Mouse (Mus musculus) liver, embryonic 15.5 days (tissue): Measurements from ENCODE around the gene Macrod1. TPM values are rescaled to one million over a fixed set of nuclear protein-coding genes. Genes with fewer than 3 reads are reported as not detected.

Experiments used
- ATAC-seq: fragments of 200-750 bp; cut with Nextera tagmentation; 2 replicates; pipeline ENCODE4 v1.8.0; 2017; ENCODE audit warnings: moderate number of reproducible peaks, mild to moderate bottlenecking, moderate library complexity; ENCODE audit not compliant: insufficient read depth
- H3K27ac ChIP-seq: fragments of 300-500 bp; sonication (generic); replicated peaks from 2 replicates; pipeline ENCODE4 v1.5.1; 2015; ENCODE audit warnings: mild to moderate bottlenecking, inconsistent platforms
- H3K27me3 ChIP-seq: fragments of 300-500 bp; sonication (generic); 2 replicates; pipeline ENCODE4 v1.6.1; 2015; ENCODE audit warnings: mild to moderate bottlenecking, inconsistent platforms
- H3K36me3 ChIP-seq: fragments of 300-500 bp; sonication (generic); replicated peaks from 2 replicates; pipeline ENCODE4 v1.6.1; 2015; ENCODE audit warnings: moderate library complexity, mild to moderate bottlenecking, inconsistent platforms
- H3K4me1 ChIP-seq: fragments of 300-500 bp; sonication (generic); replicated peaks from 2 replicates; pipeline ENCODE4 v1.6.1; 2015; ENCODE audit warnings: inconsistent platforms
- H3K4me2 ChIP-seq: fragments of 300-500 bp; sonication (generic); 2 replicates; pipeline ENCODE4 v1.6.1; 2015; ENCODE audit warnings: moderate library complexity, mild to moderate bottlenecking, inconsistent platforms
- H3K4me3 ChIP-seq: fragments of 300-500 bp; sonication (generic); replicated peaks from 2 replicates; pipeline ENCODE4 v1.5.1; 2015; ENCODE audit warnings: mild to moderate bottlenecking, inconsistent platforms
- H3K9ac ChIP-seq: fragments of 300-500 bp; sonication (generic); 2 replicates; pipeline ENCODE4 v1.6.1; 2015; ENCODE audit warnings: moderate library complexity, mild to moderate bottlenecking, inconsistent platforms
- H3K9me3 ChIP-seq: fragments of 300-500 bp; sonication (generic); replicated peaks from 2 replicates; pipeline ENCODE4 v1.6.1; 2016; ENCODE audit warnings: inconsistent platforms
- WGBS: fragments of 180-500 bp; shearing (Covaris S2); methylation state at CpG from one replicate; pipeline ENCODE4 v1.1.7; 2015; ENCODE audit warnings: mixed read lengths; ENCODE audit not compliant: insufficient replicate concordance; 5-methylcytosine and 5-hydroxymethylcytosine counted together
- polyA plus RNA-seq: library from polyadenylated mRNA; unstranded; fragments of >200 nt; fragmentation: Nextera tagmentation; extraction: Ambion mirVana; gene quantifications from 2 replicates; pipeline ENCODE4 v1.2.1, GENCODE M21; 2015

The Macrod1 gene
- polyA plus RNA-seq, 1 experiment from 2014 or later = 5.6 TPM

DNA sequence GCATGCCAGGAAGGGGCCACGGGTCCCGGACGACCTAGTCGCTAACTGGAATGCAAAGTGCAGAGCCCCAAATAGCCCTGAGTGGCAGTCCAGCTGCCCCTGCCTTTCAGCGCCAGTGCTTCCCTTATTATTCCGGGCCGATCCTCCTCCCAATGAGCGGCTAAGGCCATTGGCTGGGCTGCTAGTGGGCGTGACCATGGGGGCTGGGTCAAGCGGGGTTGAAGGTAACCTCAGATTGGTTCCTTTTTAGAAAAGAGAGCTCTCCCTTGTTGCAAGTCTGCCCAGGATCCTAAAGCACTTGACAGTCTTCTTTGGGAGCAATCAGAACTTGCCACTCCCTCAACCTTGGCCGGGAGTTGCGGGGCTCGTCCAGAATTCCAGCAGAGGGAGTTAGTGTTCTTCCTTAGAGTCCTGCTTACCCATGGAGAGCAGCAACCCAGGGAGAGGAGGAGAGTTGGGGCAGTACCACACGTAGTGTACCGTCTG, 1.2 kb downstream of the Macrod1 start:
- 2% methylated on average over 15 of the region's 15 CpGs for WGBS
- Histone ChIP-seq H3K9me3 (no peaks in the 10 kb centered on the region), H3K27ac (0 out of 2 replicates have a peak overlapping the region, but pooled peaks have one; percentile 19), H3K4me1 (peaks cover 42% of the 10 kb centered on the region), H3K9ac (peak overlapping the region; percentile 56), H3K4me3 (peak overlapping the region; percentile 65), H3K27me3 (no peaks in the 10 kb centered on the region), H3K36me3 (no peaks in the 10 kb centered on the region), H3K4me2 (peak overlapping the region; percentile 96)
- ATAC-seq = peak; percentile 73

DNA sequence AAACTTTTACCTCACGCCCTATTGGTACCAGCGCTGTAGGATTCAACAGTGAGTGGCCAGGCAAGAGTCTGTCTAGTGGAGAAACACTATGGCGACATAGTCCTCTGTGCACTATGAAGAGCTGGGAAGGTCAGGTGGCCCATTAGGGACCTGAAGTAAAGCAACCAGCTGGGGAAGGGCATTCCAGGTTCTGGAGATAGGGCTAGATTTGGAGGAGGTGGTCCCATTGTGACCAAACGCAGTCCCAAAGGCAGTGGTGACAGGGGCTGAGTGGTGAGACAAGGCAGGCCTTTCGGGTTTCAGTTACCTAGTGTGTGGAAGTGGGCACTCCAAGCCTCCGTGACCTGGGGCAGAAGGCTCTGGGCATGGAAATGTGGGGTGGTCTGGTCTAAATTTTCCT, 1.9 kb downstream of the Macrod1 start:
- Histone ChIP-seq H3K9ac (no peak overlapping the region), H3K27ac (no peak overlapping the region), H3K36me3 (no peaks in the 10 kb centered on the region), H3K27me3 (no peaks in the 10 kb centered on the region), H3K4me2 (no peak overlapping the region), H3K9me3 (no peaks in the 10 kb centered on the region), H3K4me1 (peaks cover 42% of the 10 kb centered on the region), H3K4me3 (no peak overlapping the region)
- 66% methylated on average over 6 of the region's 6 CpGs for WGBS
- no peak for ATAC-seq

GRCm38 (mm10) chr19:7062110-7062509, 5.5 kb downstream of the Macrod1 start:
- Histone ChIP-seq H3K4me2 (no peak overlapping the region), H3K4me3 (no peak overlapping the region), H3K27ac (no peak overlapping the region), H3K36me3 (no peaks in the 10 kb centered on the region), H3K9me3 (no peaks in the 10 kb centered on the region), H3K9ac (no peak overlapping the region), H3K27me3 (no peaks in the 10 kb centered on the region), H3K4me1 (peaks cover 38% of the 10 kb centered on the region)
- no peak for ATAC-seq
- 75% methylated on average over 5 of the region's 5 CpGs for WGBS

DNA sequence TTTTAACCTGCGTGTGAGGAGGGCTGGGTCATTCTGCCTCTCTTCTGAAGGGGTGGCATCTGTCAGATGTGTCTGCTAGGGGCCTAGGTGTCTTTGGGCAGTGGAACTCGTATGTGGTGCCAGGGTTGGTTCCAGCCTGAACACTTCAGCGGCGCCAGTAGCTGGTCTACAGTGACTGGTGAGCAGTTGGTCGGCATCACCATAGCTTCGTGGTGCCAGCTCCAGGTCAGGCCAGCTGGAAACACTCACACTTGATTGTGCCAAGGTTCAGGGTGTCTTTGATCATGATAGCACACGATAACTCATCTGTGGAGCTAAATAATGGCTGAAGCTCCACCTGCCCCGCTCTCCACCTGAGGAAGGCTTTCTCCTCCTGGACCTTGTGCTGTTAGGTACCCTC, 6.3 kb downstream of the Macrod1 start:
- Histone ChIP-seq H3K9me3 (no peaks in the 10 kb centered on the region), H3K9ac (no peak overlapping the region), H3K36me3 (no peaks in the 10 kb centered on the region), H3K4me3 (no peak overlapping the region), H3K4me2 (no peak overlapping the region), H3K4me1 (peaks cover 38% of the 10 kb centered on the region), H3K27ac (no peak overlapping the region), H3K27me3 (peaks cover 7% of the 10 kb centered on the region)
- no peak for ATAC-seq
- WGBS = 68% methylated on average over 8 of the region's 8 CpGs

DNA sequence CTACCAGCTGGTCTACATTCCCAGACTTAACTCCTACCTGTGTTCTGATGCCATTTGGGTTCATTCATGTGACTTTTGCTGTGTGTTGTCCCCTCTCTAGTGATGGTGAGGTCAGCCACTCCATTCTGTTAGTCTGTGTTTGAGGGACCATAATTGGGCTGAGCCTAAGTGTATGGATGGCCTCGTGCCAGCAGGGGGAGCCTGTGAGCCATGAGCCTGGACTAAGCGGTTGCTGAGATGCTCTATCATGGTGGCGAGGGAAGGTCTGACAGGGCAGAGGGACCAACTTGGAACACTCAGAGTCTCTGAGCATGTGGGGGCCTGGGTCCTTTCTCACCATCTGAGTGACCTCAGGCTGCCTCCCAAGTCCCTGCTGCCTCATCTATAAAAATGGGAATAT, 8.0 kb downstream of the Macrod1 start:
- Histone ChIP-seq H3K9me3 (no peaks in the 10 kb centered on the region), H3K4me1 (peaks cover 37% of the 10 kb centered on the region), H3K9ac (no peak overlapping the region), H3K27ac (no peak overlapping the region), H3K27me3 (peaks cover 20% of the 10 kb centered on the region), H3K36me3 (no peaks in the 10 kb centered on the region), H3K4me2 (no peak overlapping the region), H3K4me3 (no peak overlapping the region)
- 3% methylated on average over 3 of the region's 3 CpGs for WGBS
- ATAC-seq = peak; percentile 29; the same call in 1 of the 2 replicates

GRCm38 (mm10) chr19:7066034-7066827, 9.6 kb downstream of the Macrod1 start:
- no peak overlapping the region; the same call in 1 of the 2 replicates for H3K9ac ChIP-seq
- WGBS = 36% methylated on average over 15 of the region's 15 CpGs
- H3K9me3 ChIP-seq = no peaks in the 10 kb centered on the region
- ATAC-seq = no peak
- H3K4me3 ChIP-seq = no peak overlapping the region
- H3K27ac ChIP-seq = peak overlapping the region; percentile 66; the same call in 1 of the 2 replicates
- H3K36me3 ChIP-seq = no peaks in the 10 kb centered on the region
- peak overlapping the region; percentile 64 for H3K4me2 ChIP-seq
- H3K27me3 ChIP-seq = peaks cover 37% of the 10 kb centered on the region
- H3K4me1 ChIP-seq = peaks cover 37% of the 10 kb centered on the region

DNA sequence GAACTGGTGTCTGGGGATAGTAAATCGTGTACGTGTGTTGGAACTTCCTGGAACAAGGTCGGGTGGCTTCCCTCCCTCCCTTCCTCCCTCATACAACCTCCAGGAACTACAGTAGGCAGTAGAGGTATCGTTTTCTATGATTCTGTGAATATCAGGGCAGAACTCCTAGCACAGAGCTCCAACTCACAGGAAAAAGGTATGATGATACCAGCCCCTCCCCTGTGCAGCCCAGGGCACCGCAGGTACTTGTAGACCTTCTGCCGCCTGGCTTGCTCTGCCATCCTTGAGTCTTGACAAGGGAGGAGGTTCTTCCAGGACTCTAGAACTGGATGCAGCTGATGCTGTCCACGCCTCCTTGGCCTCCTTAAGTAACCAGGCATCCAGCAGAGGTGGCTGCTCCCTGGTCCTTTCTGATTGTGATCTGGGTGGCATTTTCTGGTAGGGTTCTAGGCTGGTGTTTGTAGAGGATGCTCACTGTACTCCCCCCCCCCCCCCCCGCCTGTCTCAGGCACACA, 10.3 kb downstream of the Macrod1 start:
- Histone ChIP-seq H3K9ac (peak overlapping the region; percentile 23; the same call in 1 of the 2 replicates), H3K27me3 (peaks cover 43% of the 10 kb centered on the region), H3K36me3 (no peaks in the 10 kb centered on the region), H3K4me3 (0 out of 2 replicates have a peak overlapping the region, but pooled peaks have one; percentile 21), H3K9me3 (no peaks in the 10 kb centered on the region), H3K4me2 (peak overlapping the region; percentile 64), H3K27ac (peak overlapping the region; percentile 66; the same call in 1 of the 2 replicates), H3K4me1 (peaks cover 31% of the 10 kb centered on the region)
- peak; percentile 30; the same call in 1 of the 2 replicates for ATAC-seq
- WGBS = 26% methylated on average over 7 of the region's 8 CpGs

DNA sequence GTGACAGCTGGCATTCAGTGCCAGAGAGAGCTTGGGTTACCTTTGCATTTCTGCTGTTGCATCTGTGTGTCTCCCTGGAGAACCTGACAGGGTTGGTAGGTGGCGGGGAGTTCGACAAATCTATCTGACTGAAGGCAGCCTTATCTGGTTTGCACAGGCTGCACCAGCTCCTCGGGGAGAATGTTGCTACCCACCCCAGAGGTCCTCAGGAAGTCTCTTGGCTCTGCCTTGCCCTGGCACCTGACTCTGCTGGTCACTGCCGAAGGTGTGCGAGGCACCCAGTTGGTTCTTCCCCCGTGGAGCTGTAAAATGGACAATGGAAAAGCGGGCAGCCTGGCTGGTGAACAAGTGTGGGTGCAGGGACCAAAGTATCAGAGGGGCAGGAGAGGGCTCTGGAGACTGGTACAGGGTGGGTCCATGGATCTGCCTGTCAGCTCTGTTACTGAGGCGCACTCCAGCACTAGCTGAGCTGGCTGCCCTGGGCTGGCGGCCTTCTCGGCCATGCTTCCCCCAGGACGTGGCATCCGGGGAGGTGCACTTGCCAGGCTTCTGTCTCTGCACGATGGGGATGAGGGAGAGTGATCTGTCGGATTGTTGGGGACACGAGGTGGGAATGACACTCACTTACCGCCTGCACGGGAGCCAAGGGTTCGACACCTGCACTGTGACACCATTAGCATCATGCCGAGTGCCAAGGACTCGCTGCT, 10.9 kb downstream of the Macrod1 start:
- peak; percentile 79 for ATAC-seq
- Histone ChIP-seq H3K27me3 (peaks cover 48% of the 10 kb centered on the region), H3K4me1 (peaks cover 31% of the 10 kb centered on the region), H3K9ac (peak overlapping the region; percentile 23; the same call in 1 of the 2 replicates), H3K27ac (peak overlapping the region; percentile 66), H3K9me3 (no peaks in the 10 kb centered on the region), H3K4me3 (peak overlapping the region; percentile 21), H3K4me2 (peak overlapping the region; percentile 64), H3K36me3 (no peaks in the 10 kb centered on the region)
- 27% methylated on average over 20 of the region's 20 CpGs for WGBS

DNA sequence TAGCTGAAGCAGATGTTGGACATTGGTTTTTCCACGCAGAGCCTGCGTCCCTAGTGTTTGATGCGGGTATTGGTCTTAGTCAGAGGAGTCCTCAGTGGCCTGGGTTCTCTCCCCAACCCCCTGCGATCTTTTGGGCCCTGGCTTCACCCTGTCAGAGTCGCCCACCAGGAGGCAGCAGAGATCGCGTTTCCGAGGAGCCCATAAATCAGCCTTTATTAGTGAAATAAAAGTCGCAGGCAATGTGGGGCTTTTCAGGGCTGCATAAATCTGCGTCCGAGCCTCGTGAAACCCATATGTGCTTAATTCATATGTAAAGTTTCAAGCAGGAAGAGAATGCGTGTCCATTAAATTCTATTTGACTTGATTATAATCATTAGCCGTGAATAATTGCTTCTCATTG, 11.5 kb downstream of the Macrod1 start:
- 0 out of 2 replicates have a peak overlapping the region, but pooled peaks have one; percentile 66 for H3K27ac ChIP-seq
- H3K4me3 ChIP-seq = peak overlapping the region; percentile 21
- no peaks in the 10 kb centered on the region for H3K36me3 ChIP-seq
- no peak for ATAC-seq
- H3K9ac ChIP-seq = 0 out of 2 replicates have a peak overlapping the region, but pooled peaks have one; percentile 23
- H3K9me3 ChIP-seq = no peaks in the 10 kb centered on the region
- 7% methylated on average over 14 of the region's 14 CpGs for WGBS
- H3K4me1 ChIP-seq = peaks cover 31% of the 10 kb centered on the region
- peaks cover 51% of the 10 kb centered on the region for H3K27me3 ChIP-seq
- peak overlapping the region; percentile 64 for H3K4me2 ChIP-seq

DNA sequence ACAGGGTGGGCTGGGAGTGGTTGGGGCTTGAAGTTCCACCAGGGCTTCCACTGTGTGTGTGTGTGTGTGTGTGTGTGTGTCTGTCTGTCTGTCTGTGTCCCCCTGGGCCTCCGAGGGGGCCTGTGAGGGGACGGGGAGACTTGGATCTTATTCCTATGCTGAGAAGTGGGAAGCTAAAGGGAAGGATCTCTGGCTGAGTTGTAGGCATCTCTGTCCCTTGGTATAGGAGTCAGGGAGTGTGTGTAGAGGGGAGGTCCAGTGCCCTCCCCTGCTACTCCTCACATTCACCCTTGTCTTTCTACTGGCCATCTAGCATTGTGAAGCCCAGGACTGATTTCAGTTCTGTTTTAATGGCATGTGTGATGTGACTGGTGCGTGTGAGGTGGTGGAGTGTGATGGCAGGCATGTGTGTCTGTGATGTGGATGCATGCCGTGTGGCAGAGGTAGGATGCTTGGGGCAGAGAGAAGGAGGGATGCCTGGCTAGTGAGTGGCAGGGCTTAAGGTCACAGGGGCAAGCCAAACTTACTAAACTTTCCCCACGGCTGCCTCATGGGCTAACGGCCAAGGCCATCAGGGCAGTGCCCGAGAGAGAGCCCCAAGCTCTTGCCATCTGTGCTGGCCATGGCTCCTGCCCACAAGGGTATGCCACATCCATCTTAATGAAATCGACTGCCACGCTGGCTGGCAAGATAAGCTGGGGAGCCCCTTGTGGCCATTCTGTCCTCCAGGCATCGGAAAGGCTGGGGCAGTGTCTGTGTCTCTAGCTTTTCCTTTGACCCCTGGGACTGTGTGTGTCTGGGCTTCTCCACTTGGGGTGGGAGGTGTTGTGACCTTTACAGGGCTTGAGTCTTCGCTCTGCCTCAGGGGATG, 12.3 kb downstream of the Macrod1 start:
- peaks cover 31% of the 10 kb centered on the region for H3K4me1 ChIP-seq
- no peak overlapping the region for H3K27ac ChIP-seq
- H3K4me3 ChIP-seq = no peak overlapping the region
- H3K4me2 ChIP-seq = no peak overlapping the region
- ATAC-seq = no peak
- H3K9me3 ChIP-seq = no peaks in the 10 kb centered on the region
- H3K9ac ChIP-seq = no peak overlapping the region
- no peaks in the 10 kb centered on the region for H3K36me3 ChIP-seq
- H3K27me3 ChIP-seq = peaks cover 51% of the 10 kb centered on the region
- 57% methylated on average over 11 of the region's 11 CpGs for WGBS
